Mouse (Mus musculus) G1E (cell line): Measurements from ENCODE around the gene Slc35a1. TPM values are rescaled to one million over a fixed set of nuclear protein-coding genes. Genes with fewer than 3 reads are reported as not detected.

Experiments
- ATAC-seq: 2 replicates; pipeline ENCODE4 v1.8.0; 2016; ENCODE audit warnings: mild to moderate bottlenecking; ENCODE audit not compliant: insufficient number of reproducible peaks, poor library complexity, low FRiP score, severe bottlenecking; ENCODE audit errors: extremely low read depth
- DNase-seq: peaks from one replicate; pipeline ENCODE4 v3.0.0; 2012; ENCODE audit warnings: low spot score
- H3K27me3 ChIP-seq: 2 replicates; pipeline ENCODE4 v1.6.1; 2012; ENCODE audit warnings: mild to moderate bottlenecking, low read length, inconsistent platforms; ENCODE audit not compliant: insufficient read depth
- H3K36me3 ChIP-seq: replicated peaks from 2 replicates; pipeline ENCODE3; 2012; ENCODE audit warnings: mild to moderate bottlenecking, inconsistent platforms
- H3K4me1 ChIP-seq: 2 replicates; pipeline ENCODE4 v1.6.1; 2012; ENCODE audit warnings: low read depth, low read length, inconsistent platforms, mixed read lengths; ENCODE audit not compliant: insufficient read depth
- H3K4me3 ChIP-seq: 2 replicates; pipeline ENCODE4 v1.5.1; 2012; ENCODE audit warnings: low read depth, mild to moderate bottlenecking, inconsistent platforms, low read length, moderate library complexity, mixed read lengths
- H3K9me3 ChIP-seq: replicated peaks from 2 replicates; pipeline ENCODE4 v1.6.1; 2012; ENCODE audit warnings: inconsistent platforms
- CTCF ChIP-seq: IDR thresholded peaks from 2 replicates; pipeline ENCODE4 v1.5.1; 2012; ENCODE audit warnings: low read depth, low read length, inconsistent platforms, mixed read lengths
- GATA1 ChIP-seq: IDR thresholded peaks from 2 replicates; pipeline ENCODE4 v1.6.1; 2012; ENCODE audit warnings: borderline replicate concordance, low read length, inconsistent platforms, mixed read lengths
- GATA2 ChIP-seq: IDR thresholded peaks from 2 replicates; pipeline ENCODE4 v1.6.1; 2012; ENCODE audit warnings: low read depth, low read length, inconsistent platforms, borderline replicate concordance
- POLR2AphosphoS5 ChIP-seq: IDR thresholded peaks from 2 replicates; pipeline ENCODE4 v1.6.1; 2012; ENCODE audit warnings: low read depth, low read length, inconsistent platforms; ENCODE audit not compliant: insufficient replicate concordance
- TAL1 ChIP-seq: conservative IDR thresholded peaks from 2 replicates; pipeline ENCODE4 v1.6.1; 2012; ENCODE audit warnings: low read depth, low read length, inconsistent platforms, mixed read lengths
- polyA plus RNA-seq: library from polyadenylated mRNA; stranded (reverse); fragments of >175 nt; gene quantifications from 2 replicates; pipeline ENCODE4 v1.2.3, GENCODE M21; 2012
- total RNA-seq, 2 experiments: library from RNA; stranded (forward) in 1 of 2; stranded (reverse) in 1 of 2; fragments of 200-1000 nt in 1 of 2; fragments of >200 nt in 1 of 2; fragmentation: Nextera tagmentation in 1 of 2; gene quantifications; 2 replicates each; pipeline ENCODE4 v1.2.3; 2014 to 2017

Gene Slc35a1
- total and polyA plus RNA-seq, 3 experiments, result 4.0 to 52.6 (median 41.2) TPM

- peaks cover 83% of the 10 kb centered on the region for H3K36me3 ChIP-seq
- no peak for DNase-seq
- H3K4me1 ChIP-seq, result no peaks in the 10 kb centered on the region
- TF ChIP-seq GATA2 (no peak), POLR2AphosphoS5 (no peak), GATA1 (no peak), CTCF (no peak), TAL1 (no peak)
- H3K4me3 ChIP-seq, result no peak overlapping the region
- no peaks in the 10 kb centered on the region for H3K27me3 ChIP-seq
- no peak for ATAC-seq
- no peaks in the 10 kb centered on the region for H3K9me3 ChIP-seq
Observed at GRCm38 (mm10) chr4:34637386-34637785, 49.9 kb downstream of the Slc35a1 start.

GRCm38 (mm10) chr4:34636036-34636435, 51.2 kb downstream of the Slc35a1 start:
- ATAC-seq (no peak), DNase-seq (no peak)
- Histone ChIP-seq H3K36me3 (peaks cover 82% of the 10 kb centered on the region), H3K4me1 (no peaks in the 10 kb centered on the region), H3K27me3 (no peaks in the 10 kb centered on the region), H3K4me3 (no peak overlapping the region), H3K9me3 (no peaks in the 10 kb centered on the region)
- TF ChIP-seq GATA2 (no peak), POLR2AphosphoS5 (no peak), GATA1 (no peak), TAL1 (no peak), CTCF (no peak)

GRCm38 (mm10) chr4:34634129-34634528, 53.1 kb downstream of the Slc35a1 start:
- TF ChIP-seq POLR2AphosphoS5 (no peak), CTCF (no peak), TAL1 (no peak), GATA2 (no peak), GATA1 (no peak)
- H3K9me3 ChIP-seq, result no peaks in the 10 kb centered on the region
- DNase-seq (no peak), ATAC-seq (no peak)
- H3K27me3 ChIP-seq, result no peaks in the 10 kb centered on the region
- H3K36me3 ChIP-seq, result peaks cover 81% of the 10 kb centered on the region
- no peaks in the 10 kb centered on the region for H3K4me1 ChIP-seq
- no peak overlapping the region for H3K4me3 ChIP-seq

GRCm38 (mm10) chr4:34629956-34630355, 57.3 kb downstream of the Slc35a1 start:
- DNase-seq (no peak), ATAC-seq (no peak)
- H3K36me3 ChIP-seq, result peaks cover 81% of the 10 kb centered on the region

GRCm38 (mm10) chr4:34626401-34626800, 60.8 kb downstream of the Slc35a1 start:
- Histone ChIP-seq H3K36me3 (peaks cover 81% of the 10 kb centered on the region), H3K4me3 (no peak overlapping the region), H3K4me1 (no peaks in the 10 kb centered on the region; the same call in 1 of the 2 replicates), H3K27me3 (no peaks in the 10 kb centered on the region), H3K9me3 (no peaks in the 10 kb centered on the region)
- DNase-seq (no peak), ATAC-seq (no peak)
- no peak for TF ChIP-seq POLR2AphosphoS5
- TF ChIP-seq GATA1, result no peak
- no peak for TF ChIP-seq GATA2
- TF ChIP-seq TAL1, result no peak
- no peak for TF ChIP-seq CTCF

More at GRCm38 (mm10) chr4:34629956-34630355, 57.3 kb downstream of the Slc35a1 start:
- H3K4me1 ChIP-seq, result no peaks in the 10 kb centered on the region
- H3K9me3 ChIP-seq, result no peaks in the 10 kb centered on the region
- H3K4me3 ChIP-seq, result no peak overlapping the region
- TF ChIP-seq POLR2AphosphoS5, result no peak
- TF ChIP-seq TAL1, result no peak
- TF ChIP-seq GATA2, result no peak
- no peak for TF ChIP-seq GATA1
- TF ChIP-seq CTCF, result no peak
- no peaks in the 10 kb centered on the region for H3K27me3 ChIP-seq

GRCm38 (mm10) chr4:34625556-34625955, 61.7 kb downstream of the Slc35a1 start:
- DNase-seq, result no peak
- no peaks in the 10 kb centered on the region; the same call in 1 of the 2 replicates for H3K4me1 ChIP-seq
- no peaks in the 10 kb centered on the region for H3K9me3 ChIP-seq
- no peak for ATAC-seq
- H3K4me3 ChIP-seq, result no peak overlapping the region
- H3K36me3 ChIP-seq, result peaks cover 76% of the 10 kb centered on the region
- TF ChIP-seq GATA2 (no peak), TAL1 (no peak), GATA1 (no peak), POLR2AphosphoS5 (no peak), CTCF (no peak)
- H3K27me3 ChIP-seq, result no peaks in the 10 kb centered on the region

GRCm38 (mm10) chr4:34616146-34616545, 71.1 kb downstream of the Slc35a1 start:
- peak overlapping the region; percentile 91 for H3K4me3 ChIP-seq
- peaks cover 29% of the 10 kb centered on the region for H3K4me1 ChIP-seq
- H3K36me3 ChIP-seq, result peaks cover 27% of the 10 kb centered on the region
- DNase-seq (no peak), ATAC-seq (0 out of 2 replicates have a peak, but pooled peaks have one; percentile 6)
- H3K9me3 ChIP-seq, result no peaks in the 10 kb centered on the region
- TF ChIP-seq POLR2AphosphoS5, result no peak
- no peak for TF ChIP-seq GATA2
- TF ChIP-seq GATA1, result no peak
- no peak for TF ChIP-seq TAL1
- no peak for TF ChIP-seq CTCF
- no peaks in the 10 kb centered on the region for H3K27me3 ChIP-seq
